Mouse (Mus musculus) 3T3-L1 (cell line): ENCODE data around the gene Kars.

Experiments
- DNase-seq: peaks from one replicate; pipeline ENCODE4 v3.0.0-alpha.2; 2015; ENCODE audit warnings: low read depth, low spot score

Kars gene

DNA sequence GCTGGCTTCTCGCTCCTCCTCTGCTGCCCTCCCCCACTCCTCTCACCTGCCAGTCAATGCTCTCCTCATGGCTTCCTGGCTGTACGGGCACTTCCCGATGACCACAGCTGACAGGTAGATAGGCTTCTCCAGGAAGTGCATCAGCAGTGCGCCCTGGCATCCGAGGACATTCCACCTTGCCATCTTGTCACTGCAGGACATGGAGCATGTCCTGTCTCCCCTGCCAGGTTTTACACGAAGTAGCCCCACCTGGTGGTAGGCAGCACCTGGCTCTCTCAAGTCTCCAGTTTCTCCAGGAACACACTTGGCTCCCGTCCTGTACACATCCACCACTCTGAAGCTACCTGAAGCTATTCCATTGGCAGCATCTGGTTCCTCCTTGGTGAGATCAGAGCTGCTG is 29.0 kb downstream of the Kars start:
- DNase-seq, result no peak

DNA sequence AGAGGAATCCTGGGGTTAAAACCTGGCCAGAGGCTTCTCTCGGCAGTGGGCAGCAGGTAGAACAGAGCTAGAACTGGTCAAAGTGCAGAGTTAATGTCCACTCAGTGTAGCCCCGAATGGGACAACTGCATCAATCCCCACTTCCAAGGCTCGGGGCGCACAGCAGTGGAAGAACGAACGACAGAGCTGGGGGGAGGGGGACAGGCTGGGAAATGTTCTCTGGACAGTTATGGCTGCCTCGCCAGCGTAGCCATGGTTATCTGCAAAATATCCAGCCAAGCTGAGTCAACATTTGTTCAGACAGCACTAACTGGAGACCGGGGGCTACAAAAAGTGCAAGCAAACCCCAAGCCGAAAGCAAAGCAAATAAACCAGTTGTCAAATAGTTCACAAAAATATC is 33.0 kb downstream of the Kars start:
- no peak for DNase-seq

DNA sequence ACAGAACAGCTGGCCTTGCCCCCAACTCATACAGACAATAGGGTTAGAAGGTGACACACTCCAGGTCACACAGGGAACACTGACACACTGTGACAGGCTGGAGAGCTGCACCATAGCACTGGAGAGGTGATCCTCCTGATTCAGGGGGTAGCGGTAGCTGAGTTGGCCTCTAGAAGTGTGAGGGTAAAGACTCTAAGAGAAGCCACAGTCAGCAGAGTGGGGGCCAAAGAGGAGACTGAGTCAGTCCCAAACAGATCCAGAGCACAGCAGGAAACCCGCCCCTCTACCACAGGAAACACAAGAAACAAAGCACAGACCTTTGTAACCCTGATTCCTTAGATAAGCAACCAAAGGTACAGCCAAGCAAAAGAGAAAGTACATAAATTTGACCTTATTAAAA is 34.8 kb downstream of the Kars start:
- DNase-seq, result no peak

DNA sequence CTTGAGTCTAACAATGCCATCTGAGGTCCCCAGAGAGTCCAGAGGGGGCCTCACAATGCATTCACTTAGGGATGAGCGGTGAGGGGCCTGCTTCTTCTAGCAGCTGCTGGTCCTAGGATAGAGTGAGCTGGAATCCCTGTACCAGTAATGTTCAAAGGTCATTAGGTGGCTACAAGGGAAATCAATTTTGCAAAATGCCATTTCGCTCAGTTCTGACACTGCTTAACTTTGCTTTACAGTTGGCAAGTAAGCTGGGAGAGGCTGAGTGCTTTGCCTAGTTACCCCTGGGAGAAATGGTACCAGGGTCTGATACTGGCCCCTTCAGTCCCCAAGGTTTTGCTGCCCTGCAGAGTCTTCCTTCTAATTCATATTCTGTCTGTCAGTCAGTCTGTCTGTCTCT is 35.4 kb downstream of the Kars start:
- no peak for DNase-seq

DNA sequence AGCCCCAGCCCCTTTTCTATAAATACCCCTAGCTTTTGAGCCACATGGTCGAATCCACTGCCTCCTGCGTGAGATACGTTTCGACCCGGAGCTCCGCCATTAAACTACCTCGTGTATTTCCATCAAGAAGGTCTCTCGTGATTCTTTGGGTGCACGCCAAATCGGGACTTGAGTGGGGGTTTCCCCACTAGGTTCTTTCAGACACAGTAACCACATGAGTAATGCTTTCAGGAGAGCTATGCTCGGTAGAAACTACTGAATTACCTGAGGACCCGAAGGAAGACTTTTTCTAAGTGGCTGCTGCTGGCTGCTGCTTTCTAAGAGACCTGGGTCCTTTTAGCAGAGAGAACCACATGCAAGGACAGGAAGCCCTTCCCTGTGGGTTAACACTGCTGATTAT is 37.0 kb downstream of the Kars start:
- no peak for DNase-seq

DNA sequence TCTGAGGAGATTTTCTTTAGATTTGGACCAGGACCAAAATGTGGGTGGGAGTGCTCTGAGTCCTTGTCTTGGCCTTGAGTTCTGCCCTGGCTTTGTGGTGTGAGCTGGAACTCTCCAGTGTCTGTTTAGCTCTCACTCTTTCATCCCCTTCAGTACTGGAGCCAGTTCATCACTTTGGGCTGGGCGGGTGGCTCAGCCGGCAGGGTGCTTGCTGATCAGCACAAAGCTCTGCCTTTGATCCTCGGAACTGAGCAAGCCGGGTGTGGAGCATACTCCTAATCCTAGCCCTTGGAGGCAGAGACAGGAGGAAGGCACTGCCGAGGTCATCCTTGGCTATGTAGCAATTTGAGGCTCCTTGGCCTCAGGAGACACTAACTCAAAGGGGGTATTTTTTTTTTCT is 42.1 kb downstream of the Kars start:
- no peak for DNase-seq

DNA sequence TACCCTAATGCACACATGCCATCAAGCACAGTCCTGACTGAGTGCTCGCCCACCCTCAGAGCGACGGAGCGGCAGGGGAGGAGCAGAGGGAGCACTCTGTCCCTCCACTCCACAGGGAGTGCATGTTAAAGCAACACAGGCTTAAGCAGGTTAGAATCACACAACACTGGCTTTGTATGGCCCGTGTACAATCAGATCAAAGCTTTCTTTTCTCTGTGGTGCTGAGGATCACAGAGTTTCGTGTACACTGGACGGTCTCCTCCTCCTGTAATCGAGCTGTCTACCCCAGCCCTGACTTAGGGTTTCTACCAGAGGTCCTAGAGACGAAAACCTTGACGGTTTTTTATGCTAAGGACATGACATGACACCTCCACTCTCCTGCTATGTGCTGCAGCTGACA is 42.6 kb downstream of the Kars start:
- no peak for DNase-seq

DNA sequence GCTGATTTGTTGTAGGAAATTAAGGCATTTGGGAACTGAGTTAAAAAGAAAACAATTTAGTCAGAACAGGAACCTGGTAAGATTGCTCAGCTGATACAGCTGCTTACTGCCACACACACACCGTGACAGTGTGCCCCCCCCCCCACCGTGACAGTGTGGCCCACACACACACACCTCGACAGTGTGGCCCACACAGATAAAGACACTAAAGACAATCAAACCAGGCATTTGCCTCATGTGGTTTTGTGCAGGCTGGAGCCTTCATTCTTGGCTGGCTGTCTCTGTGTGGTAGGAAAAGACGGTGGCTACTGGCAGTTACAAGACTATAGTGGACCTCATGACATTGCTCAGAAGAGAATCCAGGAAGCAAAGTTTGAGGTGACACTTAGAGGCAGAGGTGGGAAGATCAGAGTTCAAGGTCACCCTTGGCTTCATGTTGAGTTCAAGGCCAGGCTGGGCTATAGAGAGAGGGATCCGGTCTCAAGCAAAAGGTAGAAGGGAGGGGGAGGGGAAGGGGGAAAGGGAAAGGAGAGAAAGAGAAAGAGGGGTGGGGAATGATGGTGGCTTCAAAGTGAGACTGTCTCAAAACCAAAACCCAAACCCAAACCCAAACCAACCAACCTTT is 43.8 kb downstream of the Kars start:
- no peak for DNase-seq

DNA sequence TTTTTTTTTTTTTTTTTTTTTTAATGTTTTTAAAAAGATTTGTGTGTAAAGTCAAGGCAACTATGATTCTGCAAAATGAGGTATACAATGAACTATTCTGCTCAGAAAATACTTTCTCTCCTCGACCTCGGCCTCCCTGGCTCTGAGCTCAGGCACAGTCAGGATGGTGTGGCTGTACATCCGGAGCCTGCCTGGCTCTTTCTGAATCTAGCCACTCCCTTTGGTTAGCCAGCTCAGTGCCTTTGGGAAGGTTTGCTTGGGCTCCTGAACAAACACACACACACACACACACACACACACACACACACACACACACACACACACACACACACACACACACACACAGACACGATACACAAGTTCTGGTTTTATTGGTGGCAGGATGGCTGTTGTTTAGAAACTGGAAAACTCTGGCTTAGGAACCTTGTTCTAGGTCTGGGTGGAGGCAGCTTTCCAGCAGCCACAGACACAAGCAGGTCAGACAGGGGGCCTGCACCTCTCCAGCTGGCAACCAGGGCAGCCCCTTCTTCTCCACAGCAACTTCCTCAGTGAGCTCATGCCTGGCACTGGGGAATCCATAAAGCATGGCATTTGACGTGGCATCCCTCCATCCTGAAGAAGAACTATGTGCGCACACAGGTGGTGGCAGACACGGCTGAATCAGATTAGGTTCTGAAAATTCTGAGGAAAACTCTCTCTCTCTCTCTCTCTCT is 46.1 kb downstream of the Kars start:
- DNase-seq, result peak; percentile 60

DNA sequence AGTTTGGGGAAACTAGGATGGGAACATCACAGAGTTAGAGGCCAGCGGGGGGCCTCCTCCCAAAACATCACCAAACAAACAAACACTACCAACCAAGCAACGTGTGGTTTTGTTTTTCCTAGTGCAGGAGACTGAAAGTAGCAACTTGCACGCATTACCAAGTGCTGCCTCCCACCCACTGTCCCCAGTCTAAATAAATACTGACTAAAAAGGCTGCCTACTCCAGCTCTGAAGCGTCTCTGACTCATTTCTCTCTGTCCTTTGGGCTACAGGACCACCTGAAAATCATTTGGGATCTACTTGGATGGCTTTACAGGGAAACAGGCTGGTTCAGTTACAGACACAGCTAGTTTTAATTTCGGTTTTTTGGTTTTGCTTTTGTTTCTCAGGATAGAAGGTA is 46.8 kb downstream of the Kars start:
- peak; percentile 26 for DNase-seq

DNA sequence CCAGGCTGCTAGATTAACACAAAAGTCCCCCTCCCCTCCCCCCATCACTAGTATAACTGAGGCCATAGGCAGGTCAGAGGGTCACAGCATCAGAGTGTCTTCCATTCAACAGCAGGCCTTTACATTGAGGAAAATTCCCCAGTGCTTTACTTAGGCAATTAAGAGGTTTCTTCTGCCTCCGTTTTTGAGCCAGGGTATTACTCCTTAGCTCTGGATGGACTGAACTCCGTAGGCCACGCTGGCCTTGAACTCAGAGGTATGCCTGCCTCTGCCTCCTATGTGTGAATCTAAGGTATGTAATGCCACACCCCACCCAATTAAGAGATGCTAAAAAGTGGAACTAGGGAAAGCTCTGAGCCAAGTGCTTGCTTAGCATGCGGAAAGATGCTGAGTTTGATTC is 47.6 kb downstream of the Kars start:
- no peak for DNase-seq

DNA sequence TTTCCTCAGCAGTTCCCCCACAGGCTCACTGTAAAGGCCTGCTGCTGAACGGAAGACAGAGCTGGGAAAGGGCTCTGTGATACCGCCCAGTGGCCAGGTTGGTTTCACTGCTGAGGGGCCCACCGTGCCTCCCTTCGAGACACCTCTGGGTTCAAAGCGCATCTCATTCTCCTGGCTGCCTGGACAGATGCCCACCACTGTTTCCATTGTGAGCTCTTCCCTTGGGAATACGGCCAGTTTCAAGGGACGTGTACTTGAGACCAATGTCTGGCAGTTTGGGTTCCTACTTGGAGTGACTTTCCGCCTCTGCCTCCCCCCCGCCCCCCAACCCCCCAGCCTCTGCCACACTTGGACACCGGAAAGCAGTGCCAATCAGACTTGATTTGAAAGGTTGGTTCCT is 48.0 kb downstream of the Kars start:
- DNase-seq, result no peak

DNA sequence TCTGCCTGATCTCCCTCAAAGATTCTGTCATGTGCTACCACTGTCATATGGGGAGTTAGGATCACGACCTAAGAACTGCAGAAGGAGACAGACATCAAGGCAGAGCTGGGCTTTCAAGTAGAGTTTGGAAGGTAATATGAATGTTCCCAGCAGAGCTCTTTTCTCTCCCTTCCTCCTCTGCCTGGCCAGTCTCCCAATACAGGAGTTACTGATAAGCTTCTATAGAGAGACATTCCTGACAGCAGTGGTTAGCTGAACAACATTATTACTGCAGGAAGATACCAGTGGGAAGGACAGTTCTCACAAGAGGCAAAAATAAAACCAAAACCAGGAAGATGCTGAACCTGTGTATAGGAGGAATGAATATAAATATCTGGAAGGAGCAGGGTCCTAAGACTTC is 48.5 kb downstream of the Kars start:
- no peak for DNase-seq

DNA sequence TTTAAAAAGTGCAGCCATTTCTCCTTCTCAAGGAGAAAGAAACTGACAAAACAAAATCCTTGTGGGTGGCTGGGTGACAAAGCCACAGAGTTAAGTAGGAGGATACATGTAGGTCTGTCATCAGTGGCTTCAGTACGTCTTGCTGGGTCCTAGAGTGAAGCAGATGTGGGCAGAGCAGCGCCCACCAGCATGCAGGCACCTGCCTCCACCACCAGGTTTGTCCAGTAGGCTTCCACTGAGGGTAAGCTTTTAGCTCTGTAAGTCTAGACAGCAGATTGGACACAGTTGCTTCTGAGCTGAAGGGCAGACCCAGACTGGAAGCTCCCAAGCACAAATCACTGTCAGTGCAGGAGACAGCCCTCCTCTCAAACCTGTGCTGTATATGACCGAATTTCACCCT is 49.8 kb downstream of the Kars start:
- peak; percentile 21 for DNase-seq

DNA sequence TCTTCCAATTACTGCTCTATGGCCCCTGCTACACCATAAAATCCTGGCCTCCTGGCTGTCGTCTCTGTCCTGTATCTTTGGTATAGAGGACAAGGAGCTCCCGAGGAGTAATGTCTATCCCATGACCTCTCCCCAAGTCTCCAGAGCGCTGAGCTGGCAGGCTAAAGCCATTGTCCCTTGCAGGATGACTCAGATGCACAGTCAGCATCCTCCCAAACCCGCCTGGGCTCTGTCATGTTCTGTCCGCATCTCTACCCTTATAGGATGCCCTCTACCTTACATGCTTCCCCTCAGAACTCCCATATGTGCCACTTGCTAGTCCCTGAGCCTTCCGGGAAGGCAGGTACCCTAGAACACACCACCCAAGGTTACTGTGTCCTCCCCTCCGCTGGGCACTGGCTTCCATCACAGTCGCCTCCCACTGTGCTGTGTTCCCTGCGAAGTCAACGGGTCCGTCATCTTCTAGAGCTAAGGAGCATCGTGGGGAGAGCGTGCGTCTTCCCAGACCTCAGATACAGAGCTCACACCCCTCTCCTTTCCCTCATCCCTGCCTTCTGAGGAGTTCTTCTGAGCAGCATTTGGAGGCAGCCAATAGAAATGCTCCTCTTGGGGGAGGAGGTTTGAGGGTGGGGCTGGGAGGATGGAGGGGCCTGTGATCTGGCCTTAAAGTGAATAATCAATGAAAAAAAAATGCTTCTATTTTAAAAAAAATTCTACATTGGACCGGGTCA is 50.4 kb downstream of the Kars start:
- DNase-seq, result no peak

DNA sequence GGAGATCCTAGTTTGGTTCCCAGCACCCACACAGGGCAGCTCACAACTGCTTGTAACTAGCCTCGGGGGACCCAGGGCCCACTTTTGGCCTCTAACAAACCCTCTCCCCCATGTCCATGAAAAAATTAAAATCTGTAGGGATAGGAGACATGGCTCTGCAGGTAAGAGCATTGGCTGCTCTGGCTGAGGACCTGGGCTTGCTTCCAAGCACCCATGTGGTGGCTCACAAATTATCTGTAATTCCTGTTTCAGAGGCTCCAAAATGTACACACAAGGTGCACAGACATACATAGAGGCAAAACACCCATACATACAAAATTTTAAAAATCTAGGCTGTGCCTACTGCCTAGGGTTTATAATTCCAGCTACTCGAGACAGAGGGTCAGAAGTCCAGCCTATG is 53.9 kb downstream of the Kars start:
- DNase-seq, result no peak

DNA sequence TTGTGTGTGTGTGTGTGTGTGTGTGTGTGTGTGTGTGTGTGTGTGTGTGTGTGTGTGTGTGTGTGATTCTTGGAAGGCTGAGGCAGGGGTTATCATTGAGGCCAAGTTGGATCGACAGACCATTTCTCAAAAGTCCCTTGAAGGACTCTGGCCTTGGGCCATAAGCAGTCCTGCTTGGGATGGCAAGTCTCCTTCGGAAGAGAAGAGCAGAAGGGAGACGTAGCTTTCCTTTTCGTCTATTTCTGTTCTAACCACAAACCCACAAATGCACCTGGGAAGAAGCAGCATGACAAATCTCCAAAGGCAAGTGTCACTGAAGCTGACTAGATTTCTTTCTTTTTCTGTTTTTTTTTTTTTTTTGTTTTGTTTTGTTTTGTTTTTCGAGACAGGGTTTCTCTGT is 55.2 kb downstream of the Kars start:
- DNase-seq, result no peak

DNA sequence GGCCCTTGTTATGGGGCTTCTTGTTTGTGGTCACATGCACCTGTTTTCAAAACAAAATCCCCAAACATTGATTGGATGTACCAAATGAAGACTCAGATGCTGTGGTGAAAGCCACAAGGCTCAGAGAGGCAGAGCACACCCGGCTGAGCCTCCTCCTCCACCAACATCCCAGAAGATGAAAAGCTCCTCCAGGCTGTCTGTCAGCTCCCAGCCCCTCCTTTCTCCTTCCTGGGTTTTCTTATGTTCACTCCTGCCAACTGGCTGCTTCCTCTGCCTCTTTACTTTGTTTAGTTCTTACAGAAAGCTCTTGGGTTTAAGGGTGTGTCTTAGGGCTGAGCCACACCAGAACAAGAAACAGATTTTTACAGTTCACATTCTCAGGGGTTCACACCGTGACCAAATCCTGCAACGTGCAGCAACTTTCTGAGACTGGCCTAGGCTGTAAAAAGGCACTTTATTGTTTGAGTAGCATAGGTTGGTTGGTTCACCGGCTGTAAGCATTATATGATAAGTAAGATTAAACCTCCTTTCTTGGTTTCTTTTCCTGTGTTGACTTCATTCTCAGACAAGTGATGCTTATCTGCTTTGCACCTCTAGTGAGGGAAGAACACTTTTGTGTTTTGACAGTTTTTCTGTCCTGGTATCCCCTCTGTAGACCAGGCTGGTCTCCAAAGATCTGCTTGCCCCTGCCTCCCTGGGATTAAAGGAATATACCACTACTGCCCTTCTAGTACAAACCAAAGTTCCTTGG is 56.1 kb downstream of the Kars start:
- no peak for DNase-seq

DNA sequence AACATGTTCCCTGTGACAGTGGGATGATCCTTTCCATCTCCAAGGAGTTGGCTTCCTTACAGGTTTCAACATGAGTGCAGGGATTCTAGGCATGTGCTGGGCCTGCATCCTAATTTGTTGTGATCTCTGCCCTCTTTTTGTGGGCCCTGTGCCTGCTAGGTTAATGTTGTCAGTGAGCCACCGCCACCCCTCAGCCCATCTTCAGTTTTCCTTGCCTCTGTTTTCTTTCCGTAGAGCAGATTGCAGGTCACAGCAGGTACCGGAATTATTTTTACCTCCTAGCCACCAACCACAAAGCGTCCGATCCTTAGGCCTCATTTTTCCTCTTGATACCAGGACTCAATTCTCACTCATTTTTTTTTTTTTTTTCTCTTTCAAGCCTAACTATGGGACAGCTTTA is 59.2 kb downstream of the Kars start:
- no peak for DNase-seq

DNA sequence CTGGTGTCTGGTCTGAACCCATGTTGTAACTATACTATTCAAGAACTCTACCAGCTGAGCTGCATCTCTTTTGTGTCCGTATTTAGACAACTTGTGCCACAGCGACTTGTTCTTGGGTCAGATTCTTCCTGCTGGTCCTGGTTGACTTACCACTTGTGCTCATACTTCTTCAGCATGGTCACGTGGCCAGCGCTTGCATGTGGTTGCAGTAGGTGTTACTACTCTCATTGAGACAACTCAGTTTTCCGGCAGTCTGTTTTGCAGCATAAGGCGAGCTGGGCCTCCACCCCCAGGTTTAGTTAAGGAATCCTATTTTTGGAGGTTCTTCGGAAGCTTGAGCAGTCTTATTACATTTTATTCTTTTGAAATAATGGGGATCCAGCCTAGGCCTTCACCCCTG is 59.8 kb downstream of the Kars start:
- DNase-seq, result no peak

DNA sequence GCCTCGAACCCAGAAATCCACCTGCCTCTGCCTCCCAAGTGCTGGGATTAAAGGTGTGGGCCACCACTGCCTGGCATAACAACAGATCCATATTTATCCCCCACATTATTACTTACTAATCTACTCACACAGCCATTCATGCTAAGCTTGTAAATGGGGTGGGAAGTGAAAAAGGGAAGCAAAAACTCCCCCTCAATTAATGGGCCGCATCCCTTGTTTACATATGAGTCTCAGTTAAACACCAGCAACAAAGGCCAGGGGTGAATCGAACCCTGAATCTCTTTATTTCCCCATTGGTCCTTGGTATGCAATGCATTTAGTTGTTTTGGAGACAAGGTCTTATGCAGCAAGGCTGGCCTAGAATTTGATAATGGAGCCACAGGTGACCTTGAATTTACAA is 60.3 kb downstream of the Kars start:
- no peak for DNase-seq

DNA sequence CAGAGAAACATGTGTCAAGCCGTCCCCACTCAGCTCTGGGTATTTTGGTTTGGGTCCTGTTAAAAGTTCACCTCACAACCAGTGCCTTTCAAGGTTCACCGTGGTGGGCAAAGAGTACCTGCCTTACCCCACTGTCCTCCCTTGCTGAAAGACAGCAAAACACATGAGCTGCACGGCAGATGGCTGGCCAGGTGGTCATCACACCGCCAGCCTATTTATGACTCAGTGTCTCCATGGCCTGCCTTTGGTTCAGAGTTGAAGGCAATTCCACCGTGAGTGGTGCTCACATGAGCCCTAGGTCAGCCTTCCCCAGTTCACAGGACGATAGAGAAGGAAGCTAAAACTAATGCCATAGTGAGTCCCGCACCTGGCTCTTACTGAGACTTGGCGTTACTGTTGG is 63.2 kb downstream of the Kars start:
- DNase-seq, result no peak
